Mouse (Mus musculus): ENCODE measurements at regions not wholly inside any gene's neighbourhood (a gene's known extent, or its start where the extent isn't known, plus 50 kb on each side); places are given as distances from the start of the nearest gene placed in this dataset.
A peak's percentile ranks its signal among the peaks of the same experiment; 100 is the strongest.

- no peak for DNase-seq (ENCODE audit: low spot score in 2 of 2)
These were observed 55.7 kb downstream of the Otor start for GRCm38 (mm10) chr2:143133931-143134330.

DNA sequence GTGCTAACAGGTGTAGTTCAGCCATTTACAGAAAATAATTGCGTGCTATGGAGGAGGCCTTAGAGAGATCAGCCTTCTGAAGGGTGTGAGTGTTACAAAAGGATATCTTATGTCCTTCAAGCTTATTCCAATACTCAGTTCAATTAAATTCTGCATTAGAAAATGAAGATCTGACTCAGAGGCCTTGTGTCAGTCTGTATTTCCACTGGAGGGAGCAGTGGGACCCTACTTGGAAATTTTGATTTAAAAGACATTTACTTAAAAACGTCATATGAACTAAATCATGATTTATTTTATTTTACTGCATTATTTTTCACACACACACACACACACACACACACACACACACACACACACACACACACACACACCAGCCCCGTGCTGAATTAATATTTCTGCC lies 70.9 kb downstream of the Otor start:
- DNase-seq (ENCODE audit: low spot score in 2 of 2), result no peak

DNA sequence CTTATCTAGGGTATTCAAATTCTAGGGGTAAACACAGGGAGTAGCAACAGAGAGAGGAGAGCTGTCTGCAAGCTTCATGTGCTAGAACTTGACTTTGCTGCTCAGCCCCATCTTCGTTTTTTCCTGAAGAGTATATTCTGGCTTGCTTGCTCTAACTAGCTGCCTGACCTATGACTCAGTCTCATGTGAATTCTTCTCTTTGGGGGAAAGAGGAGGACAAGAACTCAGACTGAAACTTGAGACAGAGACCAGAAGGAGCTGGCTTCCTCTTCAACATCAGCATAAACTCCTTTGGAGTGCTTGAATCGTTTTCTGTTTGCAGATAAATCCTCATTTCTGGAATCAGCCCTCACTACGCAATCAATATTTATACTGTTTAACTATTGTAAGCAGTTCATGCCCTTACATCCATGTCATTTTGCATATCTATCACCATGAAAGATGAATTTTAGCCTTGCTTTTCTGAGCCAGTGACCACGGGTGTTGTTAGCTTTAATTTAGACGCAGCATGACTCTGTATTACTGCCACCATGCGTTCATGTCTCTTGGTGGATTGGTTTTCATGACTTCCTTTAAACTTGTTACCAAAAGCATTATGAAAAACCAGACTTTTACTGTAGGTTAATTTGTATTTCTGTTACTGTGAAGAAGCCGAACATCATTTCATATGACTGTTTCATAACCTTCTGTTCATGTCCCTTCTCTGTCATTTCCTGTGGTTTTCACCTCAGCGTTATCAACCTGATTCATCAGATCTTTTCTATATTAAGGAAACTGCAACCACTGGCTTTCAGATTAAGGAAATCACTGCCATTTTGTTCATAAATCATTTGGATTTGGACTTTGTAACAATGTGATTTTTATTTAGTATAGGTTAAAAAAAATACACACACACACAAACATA lies 86.1 kb downstream of the Otor start:
- no peak for DNase-seq (ENCODE audit: low spot score in 2 of 2)

- no peak for DNase-seq (ENCODE audit: low spot score in 2 of 2)
These were observed 88.5 kb downstream of the Otor start for GRCm38 (mm10) chr2:143166771-143167170.

DNA sequence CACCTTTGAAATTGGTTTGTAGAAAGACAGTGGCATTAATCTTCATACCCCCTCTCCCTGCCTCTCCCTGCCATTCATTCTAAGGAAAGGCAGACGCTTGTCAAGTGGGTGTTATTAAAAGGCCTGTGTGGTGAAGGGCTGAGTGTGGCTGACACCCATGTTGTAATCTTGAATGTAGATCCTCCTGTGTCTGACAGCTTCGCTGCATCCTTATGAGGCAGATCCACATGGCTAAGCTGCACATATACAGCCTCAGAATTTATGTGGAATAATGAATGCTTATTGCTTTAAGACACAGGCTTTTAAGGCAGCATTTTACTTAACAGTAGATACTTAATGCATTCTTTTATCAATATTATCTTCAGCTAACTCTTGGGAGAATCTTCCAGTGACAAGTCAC lies 92.4 kb downstream of the Otor start:
- DNase-seq (ENCODE audit: low spot score in 2 of 2), result no peak

DNA sequence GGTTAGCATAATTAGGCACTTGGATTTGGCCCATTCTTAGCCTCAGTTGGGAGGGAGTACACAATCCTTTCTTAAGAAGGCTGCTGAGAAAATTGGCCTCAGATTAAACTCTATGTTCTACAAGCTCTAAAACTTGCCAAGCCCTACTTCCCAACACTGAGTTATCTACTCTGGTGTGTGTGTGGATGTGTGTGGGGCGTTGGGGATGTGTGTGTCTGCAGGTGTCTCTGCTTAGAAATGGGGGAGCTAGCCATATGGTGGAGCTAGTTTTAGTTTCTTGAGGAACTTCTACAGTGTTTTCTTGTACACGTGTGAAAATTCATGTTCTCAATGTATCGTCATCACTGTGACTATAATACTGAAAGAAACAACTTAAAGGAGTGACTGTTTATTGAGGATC lies 106.3 kb downstream of the Otor start:
- DNase-seq (ENCODE audit: low spot score in 2 of 2), result peak; percentile 6 to 11

DNA sequence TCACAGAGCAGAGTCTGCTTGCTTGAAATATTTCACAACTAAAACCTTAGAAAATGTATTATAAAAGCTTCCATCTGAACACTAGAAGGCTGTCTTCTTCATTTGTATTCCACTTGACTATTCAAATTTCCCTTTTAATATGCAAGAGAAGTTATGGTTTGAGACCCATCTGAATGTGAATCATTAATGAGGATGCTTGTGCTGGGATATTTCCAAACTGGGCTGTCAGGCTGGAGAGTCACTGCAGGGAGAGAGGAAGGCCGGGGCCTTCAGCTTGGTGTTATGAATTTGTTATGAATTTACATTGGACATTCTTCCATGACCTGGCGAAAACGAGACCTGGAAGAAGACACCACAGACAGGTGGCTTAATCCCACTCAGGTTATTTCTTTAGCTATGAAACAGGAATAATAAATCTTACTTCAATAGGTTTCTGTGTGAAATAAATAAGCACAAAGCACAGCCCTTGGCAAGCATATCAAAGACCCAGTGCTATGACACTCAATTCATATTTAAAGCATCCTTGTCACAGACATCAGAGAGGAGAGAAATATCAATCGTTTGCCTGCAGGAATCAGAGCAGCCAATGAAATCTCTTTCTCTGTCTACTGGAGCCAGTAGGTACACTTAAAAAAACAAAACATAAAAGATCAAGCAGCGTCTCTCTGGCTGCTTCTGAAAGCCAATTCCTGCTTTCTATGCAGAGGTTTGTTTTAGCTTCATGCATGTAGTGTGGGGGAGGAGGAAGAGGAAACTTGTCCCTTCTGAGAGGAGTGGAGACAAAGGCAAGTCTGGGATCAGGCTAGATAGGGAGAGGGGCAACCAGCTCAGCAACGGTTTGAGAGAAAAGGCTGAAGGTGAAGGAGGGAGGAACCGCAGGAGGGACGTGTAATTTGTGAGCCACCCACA lies 114.2 kb downstream of the Otor start:
- DNase-seq (ENCODE audit: low spot score in 2 of 2), result no peak

- no peak for DNase-seq (ENCODE audit: low spot score in 2 of 2)
These were observed 114.9 kb downstream of the Otor start for GRCm38 (mm10) chr2:143193165-143193551.

GRCm38 (mm10) chr2:143199583-143200249 lies 121.4 kb downstream of the Otor start:
- DNase-seq (ENCODE audit: low spot score in 2 of 2), result peak in 1 of 2 experiments; percentile 28

DNA sequence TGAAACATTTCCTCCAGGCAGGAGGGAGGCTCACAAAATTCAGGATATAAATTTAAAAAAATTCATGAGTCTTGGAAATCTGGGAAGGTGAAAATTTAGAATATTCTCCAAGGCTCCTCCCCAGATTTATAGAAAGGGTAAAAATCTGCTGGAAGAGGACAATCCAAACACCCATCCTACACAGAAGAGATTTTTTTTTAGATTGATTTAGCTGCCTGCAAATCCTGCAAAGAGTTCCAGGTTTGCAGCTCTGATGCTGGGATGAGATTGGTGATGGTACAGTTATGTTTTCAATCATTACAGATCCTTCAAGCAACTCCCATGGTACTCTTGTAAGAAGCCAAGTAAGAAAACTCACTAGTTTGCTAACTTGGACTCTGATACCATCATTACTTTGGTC lies 127.8 kb downstream of the Otor start:
- no peak for DNase-seq (ENCODE audit: low spot score in 2 of 2)

GRCm38 (mm10) chr2:143207191-143207590 lies 128.9 kb downstream of the Otor start:
- no peak for DNase-seq (ENCODE audit: low spot score in 2 of 2)

- DNase-seq (ENCODE audit: low spot score in 2 of 2), result no peak
These were observed 139.0 kb downstream of the Otor start for GRCm38 (mm10) chr2:143217251-143217650.

GRCm38 (mm10) chr2:143217760-143218358 lies 139.6 kb downstream of the Otor start:
- DNase-seq (ENCODE audit: low spot score in 2 of 2), result peak; percentile 73 to 85

- no peak for DNase-seq (ENCODE audit: low spot score in 2 of 2)
These were observed 144.1 kb downstream of the Otor start for GRCm38 (mm10) chr2:143222326-143222725.

DNA sequence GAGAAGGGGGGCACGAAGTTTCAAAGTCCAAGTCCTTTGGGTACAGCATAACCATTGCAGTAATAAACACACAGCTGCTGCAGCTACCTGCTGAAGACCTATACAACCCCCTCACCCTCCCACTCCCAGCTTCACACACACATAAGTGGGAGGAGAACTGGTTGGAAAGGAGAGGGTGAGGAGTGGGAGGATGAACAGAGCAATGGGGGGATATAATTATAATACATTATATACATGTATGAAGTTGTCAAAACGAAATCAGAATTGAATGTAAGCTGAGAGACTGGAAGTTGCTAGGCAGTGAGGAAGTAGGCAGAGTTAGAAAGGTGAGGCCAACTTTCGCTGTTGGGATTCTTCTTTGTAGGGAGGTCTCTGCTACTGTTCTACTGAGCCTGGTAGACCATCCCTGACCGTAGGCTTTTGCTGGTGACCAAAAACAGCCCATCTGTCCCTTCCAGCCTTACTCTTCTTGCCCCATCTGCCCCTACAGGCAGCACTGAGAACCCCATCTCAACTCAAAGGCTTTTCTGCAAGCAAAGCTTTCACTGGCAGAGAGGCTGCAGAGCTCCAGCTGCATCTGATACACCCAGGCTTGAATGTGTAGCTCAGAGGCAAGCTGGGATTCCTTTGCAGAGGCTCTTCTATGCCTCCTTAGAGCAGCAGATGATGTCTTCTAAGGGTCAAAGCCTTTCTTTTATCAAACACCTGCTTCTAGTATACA lies 146.3 kb downstream of the Otor start:
- no peak for DNase-seq (ENCODE audit: low spot score in 2 of 2)

- DNase-seq (ENCODE audit: low spot score in 2 of 2), result peak; percentile 21 to 56
These were observed 155.5 kb downstream of the Otor start for GRCm38 (mm10) chr2:143233795-143234194.

DNA sequence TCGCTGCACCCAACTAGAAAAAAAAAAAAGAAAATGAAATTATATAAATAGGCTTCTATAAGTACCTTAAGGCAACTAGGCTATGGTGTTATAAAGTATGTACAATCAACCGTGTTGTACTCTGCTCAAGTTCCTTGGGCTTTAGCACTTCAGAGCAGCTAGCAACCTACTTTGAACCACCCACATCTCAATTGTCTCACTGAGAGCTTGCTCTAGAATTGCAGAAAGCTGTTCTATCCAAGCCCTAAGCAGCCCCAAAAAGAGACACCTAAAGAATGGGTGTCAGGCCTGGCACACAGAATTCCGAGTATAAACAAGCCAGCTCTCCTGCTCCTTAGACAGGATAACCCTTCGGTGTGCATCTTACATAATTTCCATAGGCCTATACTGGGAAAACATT lies 162.0 kb downstream of the Otor start:
- peak in 1 of 2 experiments; percentile 56 for DNase-seq (ENCODE audit: low spot score in 2 of 2)

DNA sequence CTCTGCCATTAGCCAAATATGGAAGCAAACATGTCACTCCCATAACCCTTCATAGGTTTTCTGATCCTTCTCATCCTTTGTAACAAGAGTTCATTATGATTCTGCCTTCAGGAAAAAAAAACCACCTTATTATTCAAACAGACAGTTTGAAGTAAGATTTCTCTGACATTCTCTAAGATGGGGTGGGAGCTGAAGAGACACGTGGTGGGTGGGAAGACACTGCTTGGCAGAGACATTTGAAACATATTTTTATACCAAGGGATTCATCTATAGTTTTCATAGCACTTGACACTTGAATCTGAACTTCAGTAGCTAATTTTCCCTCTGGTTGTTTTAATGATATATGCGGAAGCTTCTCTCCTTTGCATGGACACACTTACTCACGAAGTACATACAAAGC lies 165.5 kb downstream of the Otor start:
- DNase-seq (ENCODE audit: low spot score in 2 of 2), result no peak

DNA sequence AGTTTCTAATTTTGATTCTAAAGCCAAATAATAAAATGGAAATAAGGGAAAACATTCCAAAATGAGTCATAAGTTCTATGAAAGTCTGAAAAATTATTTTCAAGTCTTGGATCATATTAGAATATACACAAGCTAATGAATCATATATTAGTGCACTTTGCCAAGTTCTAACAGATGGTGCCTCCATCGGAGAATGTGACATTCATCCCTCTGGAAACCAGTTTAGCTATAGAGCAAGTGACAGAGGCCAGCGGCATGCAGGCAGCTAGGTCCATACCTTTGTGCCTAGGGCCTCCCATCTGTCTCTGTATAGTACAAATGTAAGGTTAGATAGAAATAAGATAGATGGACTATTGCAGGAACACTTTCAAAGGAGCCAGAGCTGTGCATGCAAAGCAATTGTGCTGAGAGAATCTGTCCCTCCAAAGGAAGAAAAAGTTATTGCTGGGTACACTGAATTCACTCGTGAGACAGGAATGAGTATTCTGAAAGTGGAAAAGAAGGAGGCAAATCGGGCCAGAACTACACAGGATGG lies 167.9 kb downstream of the Otor start:
- no peak for DNase-seq (ENCODE audit: low spot score in 2 of 2)

DNA sequence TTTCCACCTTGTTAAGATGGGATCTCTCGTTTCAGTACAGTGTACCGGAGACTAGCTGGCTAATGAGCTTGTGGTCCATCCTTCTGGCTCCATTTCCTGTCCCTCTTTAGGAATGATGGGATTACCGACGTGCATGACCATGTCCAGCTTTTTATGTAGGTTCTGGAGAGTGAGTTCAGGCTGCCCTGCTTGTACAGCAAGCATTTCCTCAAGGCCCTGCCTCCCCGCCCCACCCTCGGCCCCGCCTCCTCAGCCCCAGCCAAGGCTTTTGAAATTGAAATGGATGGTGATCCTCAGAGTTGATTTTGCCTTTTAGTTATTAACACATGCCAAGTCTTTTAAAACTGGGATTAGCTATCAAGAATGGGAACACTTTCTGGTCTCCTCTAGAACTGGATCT lies 190.8 kb downstream of the Otor start:
- no peak for DNase-seq (ENCODE audit: low spot score in 2 of 2)

DNA sequence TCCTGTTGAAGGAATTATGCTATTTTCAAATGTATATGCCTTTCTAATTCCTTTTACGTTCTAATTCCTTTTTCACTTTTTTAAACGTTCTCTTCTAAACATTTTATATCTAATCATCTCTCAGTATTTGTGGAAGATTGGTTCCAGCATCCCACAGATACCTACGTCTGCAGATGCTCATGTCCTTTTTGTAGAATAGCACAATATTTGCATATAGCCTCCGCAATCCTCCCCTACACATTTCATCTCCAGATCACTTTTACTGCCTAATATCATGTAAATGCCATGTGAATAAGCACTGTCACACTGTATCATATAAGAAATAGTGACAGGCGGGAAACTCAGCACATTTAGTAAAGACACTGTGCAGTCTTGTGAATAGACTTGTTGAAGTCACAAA lies 192.6 kb downstream of the Otor start:
- DNase-seq (ENCODE audit: low spot score in 2 of 2), result peak in 1 of 2 experiments; percentile 11
